Mouse (Mus musculus) embryonic facial prominence, embryonic 13.5 days (tissue): ENCODE measurements around the gene Itga4. TPM values are rescaled to one million over a fixed set of nuclear protein-coding genes. Genes with fewer than 3 reads are reported as not detected.

ENCODE experiments used
- ATAC-seq: fragments of 200-750 bp; cut with Nextera tagmentation; 2 replicates; pipeline ENCODE4 v1.8.0; 2017; ENCODE audit warnings: low read depth; ENCODE audit not compliant: insufficient number of reproducible peaks, insufficient read depth, low FRiP score, low TSS enrichment
- H3K27ac ChIP-seq: fragments of 300-500 bp; sonication (generic); 2 replicates; pipeline ENCODE4 v1.5.1; 2015; ENCODE audit warnings: moderate library complexity, mild to moderate bottlenecking, inconsistent platforms
- H3K27me3 ChIP-seq: fragments of 300-500 bp; sonication (generic); 2 replicates; pipeline ENCODE4 v1.6.1; 2015; ENCODE audit warnings: mild to moderate bottlenecking, inconsistent platforms
- H3K36me3 ChIP-seq: fragments of 300-500 bp; sonication (generic); 2 replicates; pipeline ENCODE4 v1.6.1; 2015; ENCODE audit warnings: mild to moderate bottlenecking, inconsistent platforms
- H3K4me1 ChIP-seq: fragments of 300-500 bp; sonication (generic); 2 replicates; pipeline ENCODE4 v1.6.1; 2015; ENCODE audit warnings: inconsistent platforms
- H3K4me2 ChIP-seq: fragments of 300-500 bp; sonication (generic); 2 replicates; pipeline ENCODE4 v1.6.1; 2015; ENCODE audit warnings: moderate library complexity, mild to moderate bottlenecking, inconsistent platforms
- H3K4me3 ChIP-seq: fragments of 300-500 bp; sonication (generic); 2 replicates; pipeline ENCODE4 v1.5.1; 2015; ENCODE audit warnings: mild to moderate bottlenecking, inconsistent platforms
- H3K9ac ChIP-seq: fragments of 300-500 bp; sonication (generic); 2 replicates; pipeline ENCODE4 v1.6.1; 2015; ENCODE audit warnings: mild to moderate bottlenecking, inconsistent platforms
- H3K9me3 ChIP-seq: fragments of 300-500 bp; sonication (generic); 2 replicates; pipeline ENCODE4 v1.6.1; 2016; ENCODE audit warnings: inconsistent platforms
- WGBS: fragments of 180-500 bp; shearing (Covaris S2); methylation state at CpG from one replicate; pipeline ENCODE4 v1.1.7; 2015; ENCODE audit warnings: mixed read lengths; 5-methylcytosine and 5-hydroxymethylcytosine counted together
- polyA plus RNA-seq: library from polyadenylated mRNA; unstranded; fragments of >200 nt; fragmentation: Nextera tagmentation; extraction: Ambion mirVana; gene quantifications from 2 replicates; pipeline ENCODE4 v1.2.1, GENCODE M21; 2015

Gene Itga4
- polyA plus RNA-seq, 1 experiment from 2014 or later, result 6.5 TPM

- 87% methylated on average over 3 of the region's 3 CpGs for WGBS
These were observed 12.0 kb downstream of the Itga4 start for GRCm38 (mm10) chr2:79267181-79267580.

GRCm38 (mm10) chr2:79268863-79269262 lies 13.6 kb downstream of the Itga4 start:
- H3K27me3 ChIP-seq, result no peaks in the 10 kb centered on the region
- no peaks in the 10 kb centered on the region for H3K9me3 ChIP-seq
- H3K4me3 ChIP-seq, result no peak overlapping the region
- WGBS, result 70% methylated on average over 4 of the region's 4 CpGs
- H3K4me1 ChIP-seq, result no peaks in the 10 kb centered on the region
- no peak overlapping the region for H3K4me2 ChIP-seq
- H3K9ac ChIP-seq, result no peak overlapping the region
- H3K36me3 ChIP-seq, result no peaks in the 10 kb centered on the region
- no peak for ATAC-seq
- H3K27ac ChIP-seq, result no peak overlapping the region

More at GRCm38 (mm10) chr2:79267181-79267580, 12.0 kb downstream of the Itga4 start:
- no peaks in the 10 kb centered on the region for H3K27me3 ChIP-seq
- H3K4me2 ChIP-seq, result no peak overlapping the region
- no peaks in the 10 kb centered on the region for H3K4me1 ChIP-seq
- no peak overlapping the region for H3K27ac ChIP-seq
- no peak overlapping the region for H3K9ac ChIP-seq
- no peak for ATAC-seq
- no peak overlapping the region for H3K4me3 ChIP-seq
- no peaks in the 10 kb centered on the region for H3K36me3 ChIP-seq
- no peaks in the 10 kb centered on the region for H3K9me3 ChIP-seq

- H3K9me3 ChIP-seq, result no peaks in the 10 kb centered on the region
- H3K36me3 ChIP-seq, result no peaks in the 10 kb centered on the region
- ATAC-seq, result no peak
- H3K4me1 ChIP-seq, result no peaks in the 10 kb centered on the region
- no peak overlapping the region for H3K9ac ChIP-seq
- no peaks in the 10 kb centered on the region for H3K27me3 ChIP-seq
- no peak overlapping the region for H3K4me2 ChIP-seq
- WGBS, result 58% methylated on average over 3 of the region's 3 CpGs
- no peak overlapping the region for H3K4me3 ChIP-seq
- H3K27ac ChIP-seq, result no peak overlapping the region
These were observed 14.9 kb downstream of the Itga4 start for GRCm38 (mm10) chr2:79270034-79270535.

- WGBS, result 89% methylated on average over 4 of the region's 4 CpGs
- no peak for ATAC-seq
- Histone ChIP-seq H3K27ac (no peak overlapping the region), H3K4me3 (no peak overlapping the region), H3K36me3 (no peaks in the 10 kb centered on the region), H3K4me2 (no peak overlapping the region), H3K4me1 (no peaks in the 10 kb centered on the region), H3K9ac (no peak overlapping the region), H3K9me3 (no peaks in the 10 kb centered on the region), H3K27me3 (no peaks in the 10 kb centered on the region)
These were observed 16.6 kb downstream of the Itga4 start for GRCm38 (mm10) chr2:79271838-79272237.

GRCm38 (mm10) chr2:79278581-79278980 lies 23.4 kb downstream of the Itga4 start:
- Histone ChIP-seq H3K27ac (no peak overlapping the region), H3K4me1 (no peaks in the 10 kb centered on the region), H3K27me3 (no peaks in the 10 kb centered on the region), H3K9ac (no peak overlapping the region), H3K4me3 (no peak overlapping the region), H3K4me2 (no peak overlapping the region), H3K36me3 (no peaks in the 10 kb centered on the region), H3K9me3 (no peaks in the 10 kb centered on the region)
- ATAC-seq, result no peak

GRCm38 (mm10) chr2:79284206-79284605 lies 29.0 kb downstream of the Itga4 start:
- 90% methylated on average over 4 of the region's 4 CpGs for WGBS
- no peak overlapping the region for H3K27ac ChIP-seq
- no peaks in the 10 kb centered on the region for H3K9me3 ChIP-seq
- no peak overlapping the region for H3K9ac ChIP-seq
- no peaks in the 10 kb centered on the region for H3K27me3 ChIP-seq
- no peaks in the 10 kb centered on the region for H3K4me1 ChIP-seq
- no peaks in the 10 kb centered on the region for H3K36me3 ChIP-seq
- H3K4me2 ChIP-seq, result no peak overlapping the region
- no peak overlapping the region for H3K4me3 ChIP-seq
- ATAC-seq, result no peak

- Histone ChIP-seq H3K4me1 (no peaks in the 10 kb centered on the region), H3K4me2 (no peak overlapping the region), H3K9ac (no peak overlapping the region), H3K27ac (no peak overlapping the region), H3K36me3 (no peaks in the 10 kb centered on the region), H3K9me3 (no peaks in the 10 kb centered on the region), H3K27me3 (no peaks in the 10 kb centered on the region), H3K4me3 (no peak overlapping the region)
- WGBS, result 77% methylated on average over 1 of the region's 1 CpGs
- no peak for ATAC-seq
These were observed 34.9 kb downstream of the Itga4 start for GRCm38 (mm10) chr2:79290149-79290548.

GRCm38 (mm10) chr2:79291922-79292321 lies 36.7 kb downstream of the Itga4 start:
- ATAC-seq, result no peak
- Histone ChIP-seq H3K4me1 (no peaks in the 10 kb centered on the region), H3K27me3 (no peaks in the 10 kb centered on the region), H3K27ac (no peak overlapping the region), H3K4me3 (no peak overlapping the region), H3K9ac (no peak overlapping the region), H3K36me3 (no peaks in the 10 kb centered on the region), H3K4me2 (no peak overlapping the region), H3K9me3 (no peaks in the 10 kb centered on the region)
- WGBS, result 61% methylated on average over 8 of the region's 8 CpGs

- H3K27ac ChIP-seq, result no peak overlapping the region
- H3K4me1 ChIP-seq, result no peaks in the 10 kb centered on the region
- no peaks in the 10 kb centered on the region for H3K27me3 ChIP-seq
- H3K4me3 ChIP-seq, result no peak overlapping the region
- H3K9ac ChIP-seq, result no peak overlapping the region
- 82% methylated on average over 6 of the region's 6 CpGs for WGBS
- no peaks in the 10 kb centered on the region for H3K36me3 ChIP-seq
- no peak overlapping the region for H3K4me2 ChIP-seq
- no peak for ATAC-seq
- no peaks in the 10 kb centered on the region for H3K9me3 ChIP-seq
These were observed 37.2 kb downstream of the Itga4 start for GRCm38 (mm10) chr2:79292431-79292830.

- peaks cover 6% of the 10 kb centered on the region; the same call in 1 of the 2 replicates for H3K4me1 ChIP-seq
- no peaks in the 10 kb centered on the region for H3K9me3 ChIP-seq
- H3K27me3 ChIP-seq, result no peaks in the 10 kb centered on the region
- no peak overlapping the region for H3K4me2 ChIP-seq
- H3K27ac ChIP-seq, result no peak overlapping the region
- H3K36me3 ChIP-seq, result no peaks in the 10 kb centered on the region
- no peak for ATAC-seq
- no peak overlapping the region for H3K4me3 ChIP-seq
- no peak overlapping the region for H3K9ac ChIP-seq
These were observed 47.2 kb downstream of the Itga4 start for GRCm38 (mm10) chr2:79302398-79302797.

- no peaks in the 10 kb centered on the region for H3K36me3 ChIP-seq
- ATAC-seq, result no peak
- H3K9me3 ChIP-seq, result no peaks in the 10 kb centered on the region
- H3K27me3 ChIP-seq, result no peaks in the 10 kb centered on the region
- H3K4me3 ChIP-seq, result no peak overlapping the region
- 33% methylated on average over 4 of the region's 4 CpGs for WGBS
- no peak overlapping the region for H3K4me2 ChIP-seq
- H3K4me1 ChIP-seq, result peaks cover 6% of the 10 kb centered on the region
- no peak overlapping the region for H3K27ac ChIP-seq
- H3K9ac ChIP-seq, result no peak overlapping the region
These were observed 52.3 kb downstream of the Itga4 start for GRCm38 (mm10) chr2:79307549-79307948.

GRCm38 (mm10) chr2:79309454-79310118 lies 54.4 kb downstream of the Itga4 start:
- 84% methylated on average over 13 of the region's 13 CpGs for WGBS
- Histone ChIP-seq H3K4me2 (no peak overlapping the region), H3K9me3 (no peaks in the 10 kb centered on the region), H3K27me3 (no peaks in the 10 kb centered on the region), H3K9ac (no peak overlapping the region), H3K27ac (no peak overlapping the region), H3K4me1 (peaks cover 6% of the 10 kb centered on the region), H3K36me3 (no peaks in the 10 kb centered on the region), H3K4me3 (no peak overlapping the region)
- no peak for ATAC-seq
